Mouse (Mus musculus) G1E (cell line): ENCODE measurements around the gene Gm7247.

Experiments used
- CTCF ChIP-seq: IDR thresholded peaks from 2 replicates; pipeline ENCODE4 v1.5.1; 2012; ENCODE audit warnings: low read depth, low read length, inconsistent platforms, mixed read lengths
- GATA1 ChIP-seq: IDR thresholded peaks from 2 replicates; pipeline ENCODE4 v1.6.1; 2012; ENCODE audit warnings: borderline replicate concordance, low read length, inconsistent platforms, mixed read lengths
- POLR2AphosphoS5 ChIP-seq: IDR thresholded peaks from 2 replicates; pipeline ENCODE4 v1.6.1; 2012; ENCODE audit warnings: low read depth, low read length, inconsistent platforms; ENCODE audit not compliant: insufficient replicate concordance
- TAL1 ChIP-seq: conservative IDR thresholded peaks from 2 replicates; pipeline ENCODE4 v1.6.1; 2012; ENCODE audit warnings: low read depth, low read length, inconsistent platforms, mixed read lengths

DNA sequence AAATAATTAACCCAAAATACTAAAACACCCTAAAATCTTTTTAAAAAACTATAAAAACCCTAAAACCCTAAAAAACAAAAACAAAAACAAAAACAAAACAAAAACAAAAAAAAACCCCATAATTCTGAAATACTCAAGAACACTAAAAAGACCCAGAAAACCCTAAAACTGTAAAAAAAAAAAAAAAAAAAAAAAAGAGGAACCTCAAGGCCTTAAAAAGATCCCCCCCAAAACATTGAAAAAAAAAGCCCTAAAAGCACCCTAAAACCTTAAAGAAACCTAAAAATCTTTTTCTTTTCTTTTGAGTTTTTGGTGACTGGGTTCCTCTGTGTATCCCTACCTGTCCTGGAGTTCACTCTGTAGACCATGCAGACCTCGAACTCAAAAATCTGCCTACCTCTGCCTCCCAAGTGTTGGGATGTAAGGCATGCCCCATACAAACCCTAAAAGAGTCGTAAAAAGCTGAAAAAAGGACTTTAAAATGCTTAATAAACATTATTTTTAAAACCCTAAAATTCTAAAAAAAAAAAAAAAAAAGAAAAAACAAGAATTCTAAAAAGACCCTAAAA, 138.2 kb downstream of the Gm7247 start:
- TF ChIP-seq CTCF (no peak), GATA1 (no peak), TAL1 (no peak), POLR2AphosphoS5 (no peak)
